Mouse (Mus musculus): ENCODE data around the gene Gm20403.

GRCm38 (mm10) chr12:55016339-55017118 lies 30.2 kb upstream of the Gm20403 start:
- TF ChIP-seq POLR2A (IDR thresholded peaks at IDR 0.05; ENCODE audit: insufficient read depth, low read length) (no peak), CTCF (IDR thresholded peaks at IDR 0.05; ENCODE audit: low read depth, low read length) (no peak)

Data from ES-Bruce4 (cell line).